Mouse (Mus musculus) liver, embryonic 13.5 days (tissue): Measurements from ENCODE around the gene Gramd1b. TPM values are rescaled to one million over a fixed set of nuclear protein-coding genes. Genes with fewer than 3 reads are reported as not detected.
A peak's percentile ranks its signal among the peaks of the same experiment; 100 is the strongest.

ENCODE experiments used
- ATAC-seq: fragments of 200-750 bp; cut with Nextera tagmentation; 2 replicates; pipeline ENCODE4 v1.8.0; 2017; ENCODE audit warnings: low read depth, mild to moderate bottlenecking, moderate number of reproducible peaks, moderate library complexity
- DNase-seq: peaks from one replicate; pipeline ENCODE4 v3.0.0; 2022
- H3K27ac ChIP-seq: fragments of 300-500 bp; sonication (generic); 2 replicates; pipeline ENCODE4 v1.5.1; 2015; ENCODE audit warnings: moderate library complexity, mild to moderate bottlenecking, inconsistent platforms
- H3K27me3 ChIP-seq: fragments of 300-500 bp; sonication (generic); 2 replicates; pipeline ENCODE4 v1.6.1; 2015; ENCODE audit warnings: mild to moderate bottlenecking, inconsistent platforms
- H3K36me3 ChIP-seq: fragments of 300-500 bp; sonication (generic); 2 replicates; pipeline ENCODE4 v1.6.1; 2015; ENCODE audit warnings: mild to moderate bottlenecking, inconsistent platforms
- H3K4me1 ChIP-seq: fragments of 300-500 bp; sonication (generic); replicated peaks from 2 replicates; pipeline ENCODE4 v1.6.1; 2015; ENCODE audit warnings: inconsistent platforms
- H3K4me2 ChIP-seq: fragments of 300-500 bp; sonication (generic); 2 replicates; pipeline ENCODE4 v1.6.1; 2015; ENCODE audit warnings: inconsistent platforms, mild to moderate bottlenecking, moderate library complexity
- H3K4me3 ChIP-seq: fragments of 300-500 bp; sonication (generic); replicated peaks from 2 replicates; pipeline ENCODE4 v1.5.1; 2015; ENCODE audit warnings: mild to moderate bottlenecking, inconsistent platforms
- H3K9ac ChIP-seq: fragments of 300-500 bp; sonication (generic); 2 replicates; pipeline ENCODE4 v1.6.1; 2015; ENCODE audit warnings: mild to moderate bottlenecking, inconsistent platforms
- H3K9me3 ChIP-seq: fragments of 300-500 bp; sonication (generic); replicated peaks from 2 replicates; pipeline ENCODE4 v1.6.1; 2016; ENCODE audit warnings: inconsistent platforms
- WGBS: fragments of 180-500 bp; shearing (Covaris S2); methylation state at CpG from one replicate; pipeline ENCODE4 v1.1.7; 2015; ENCODE audit not compliant: insufficient replicate concordance; 5-methylcytosine and 5-hydroxymethylcytosine counted together
- polyA plus RNA-seq: library from polyadenylated mRNA; unstranded; fragments of >200 nt; fragmentation: Nextera tagmentation; extraction: Ambion mirVana; gene quantifications from 2 replicates; pipeline ENCODE4 v1.2.1, GENCODE M21; 2015

The Gramd1b gene
- polyA plus RNA-seq, 1 experiment from 2014 or later = 0.44 TPM

GRCm38 (mm10) chr9:40405263-40405662 lies 125.9 kb downstream of the Gramd1b start:
- WGBS = 76% methylated on average over 5 of the region's 5 CpGs
- Histone ChIP-seq H3K4me3 (no peak overlapping the region), H3K27ac (no peak overlapping the region), H3K4me1 (no peaks in the 10 kb centered on the region), H3K36me3 (no peaks in the 10 kb centered on the region), H3K4me2 (no peak overlapping the region), H3K27me3 (no peaks in the 10 kb centered on the region), H3K9ac (no peak overlapping the region), H3K9me3 (no peaks in the 10 kb centered on the region)
- no peak for DNase-seq
- no peak for ATAC-seq

GRCm38 (mm10) chr9:40404637-40405036 lies 126.5 kb downstream of the Gramd1b start:
- no peak overlapping the region for H3K9ac ChIP-seq
- H3K9me3 ChIP-seq = no peaks in the 10 kb centered on the region
- ATAC-seq = no peak

GRCm38 (mm10) chr9:40403750-40404149 lies 127.4 kb downstream of the Gramd1b start:
- Histone ChIP-seq H3K9ac (no peak overlapping the region), H3K27me3 (no peaks in the 10 kb centered on the region), H3K4me3 (no peak overlapping the region), H3K36me3 (no peaks in the 10 kb centered on the region), H3K4me1 (no peaks in the 10 kb centered on the region), H3K9me3 (no peaks in the 10 kb centered on the region), H3K4me2 (no peak overlapping the region), H3K27ac (no peak overlapping the region)
- ATAC-seq = no peak
- DNase-seq = no peak
- 70% methylated on average over 7 of the region's 7 CpGs for WGBS

More at GRCm38 (mm10) chr9:40404637-40405036, 126.5 kb downstream of the Gramd1b start:
- no peaks in the 10 kb centered on the region for H3K4me1 ChIP-seq
- WGBS = 74% methylated on average over 11 of the region's 11 CpGs
- H3K4me3 ChIP-seq = no peak overlapping the region
- H3K27me3 ChIP-seq = no peaks in the 10 kb centered on the region
- DNase-seq = no peak
- no peak overlapping the region for H3K4me2 ChIP-seq
- no peak overlapping the region for H3K27ac ChIP-seq
- no peaks in the 10 kb centered on the region for H3K36me3 ChIP-seq

GRCm38 (mm10) chr9:40401818-40402217 lies 129.4 kb downstream of the Gramd1b start:
- 73% methylated on average over 5 of the region's 5 CpGs for WGBS
- H3K9me3 ChIP-seq = no peaks in the 10 kb centered on the region
- no peak overlapping the region for H3K27ac ChIP-seq
- H3K9ac ChIP-seq = no peak overlapping the region
- no peaks in the 10 kb centered on the region for H3K36me3 ChIP-seq
- no peaks in the 10 kb centered on the region for H3K27me3 ChIP-seq
- ATAC-seq (no peak), DNase-seq (no peak)
- H3K4me2 ChIP-seq = no peak overlapping the region
- no peaks in the 10 kb centered on the region for H3K4me1 ChIP-seq
- H3K4me3 ChIP-seq = no peak overlapping the region

GRCm38 (mm10) chr9:40400854-40401253 lies 130.3 kb downstream of the Gramd1b start:
- H3K4me1 ChIP-seq = no peaks in the 10 kb centered on the region
- no peak overlapping the region for H3K4me2 ChIP-seq
- H3K27ac ChIP-seq = no peak overlapping the region
- H3K4me3 ChIP-seq = no peak overlapping the region
- no peak overlapping the region for H3K9ac ChIP-seq
- H3K27me3 ChIP-seq = no peaks in the 10 kb centered on the region
- no peak for DNase-seq
- ATAC-seq = no peak
- H3K9me3 ChIP-seq = no peaks in the 10 kb centered on the region
- WGBS = 51% methylated on average over 9 of the region's 9 CpGs
- H3K36me3 ChIP-seq = no peaks in the 10 kb centered on the region

GRCm38 (mm10) chr9:40400171-40400570 lies 131.0 kb downstream of the Gramd1b start:
- H3K9ac ChIP-seq = no peak overlapping the region
- no peaks in the 10 kb centered on the region for H3K36me3 ChIP-seq
- H3K4me3 ChIP-seq = no peak overlapping the region
- no peak for DNase-seq
- WGBS = 73% methylated on average over 2 of the region's 2 CpGs
- no peak for ATAC-seq
- H3K4me2 ChIP-seq = no peak overlapping the region
- no peaks in the 10 kb centered on the region for H3K27me3 ChIP-seq
- no peak overlapping the region for H3K27ac ChIP-seq
- H3K9me3 ChIP-seq = no peaks in the 10 kb centered on the region
- no peaks in the 10 kb centered on the region for H3K4me1 ChIP-seq

GRCm38 (mm10) chr9:40399359-40399932 lies 131.7 kb downstream of the Gramd1b start:
- H3K27me3 ChIP-seq = no peaks in the 10 kb centered on the region
- H3K4me3 ChIP-seq = no peak overlapping the region
- no peaks in the 10 kb centered on the region for H3K4me1 ChIP-seq
- H3K27ac ChIP-seq = no peak overlapping the region
- 68% methylated on average over 6 of the region's 6 CpGs for WGBS
- no peak overlapping the region for H3K4me2 ChIP-seq
- H3K36me3 ChIP-seq = no peaks in the 10 kb centered on the region
- no peak for DNase-seq
- H3K9me3 ChIP-seq = no peaks in the 10 kb centered on the region
- no peak for ATAC-seq
- H3K9ac ChIP-seq = no peak overlapping the region

GRCm38 (mm10) chr9:40397471-40398245 lies 133.5 kb downstream of the Gramd1b start:
- H3K4me1 ChIP-seq = no peaks in the 10 kb centered on the region
- WGBS = 67% methylated on average over 7 of the region's 7 CpGs
- no peaks in the 10 kb centered on the region for H3K27me3 ChIP-seq
- no peak overlapping the region for H3K9ac ChIP-seq
- no peak overlapping the region; the same call in 1 of the 2 replicates for H3K4me3 ChIP-seq
- no peak overlapping the region for H3K4me2 ChIP-seq
- H3K27ac ChIP-seq = no peak overlapping the region
- no peaks in the 10 kb centered on the region for H3K9me3 ChIP-seq
- H3K36me3 ChIP-seq = no peaks in the 10 kb centered on the region
- ATAC-seq = no peak
- DNase-seq = no peak

GRCm38 (mm10) chr9:40397036-40397435 lies 134.1 kb downstream of the Gramd1b start:
- WGBS = 14% methylated on average over 2 of the region's 2 CpGs
- Histone ChIP-seq H3K27ac (no peak overlapping the region), H3K4me1 (peaks cover 3% of the 10 kb centered on the region; the same call in 1 of the 2 replicates), H3K4me3 (peak overlapping the region; percentile 19), H3K36me3 (no peaks in the 10 kb centered on the region), H3K27me3 (no peaks in the 10 kb centered on the region), H3K4me2 (peak overlapping the region; percentile 28; the same call in 1 of the 2 replicates), H3K9me3 (no peaks in the 10 kb centered on the region), H3K9ac (no peak overlapping the region)
- peak; percentile 58; the same call in 1 of the 2 replicates for ATAC-seq
- DNase-seq = peak; percentile 8

- Histone ChIP-seq H3K9ac (no peak overlapping the region), H3K4me1 (peaks cover 5% of the 10 kb centered on the region; the same call in 1 of the 2 replicates), H3K27ac (no peak overlapping the region), H3K9me3 (no peaks in the 10 kb centered on the region), H3K27me3 (no peaks in the 10 kb centered on the region), H3K4me2 (no peak overlapping the region), H3K36me3 (no peaks in the 10 kb centered on the region), H3K4me3 (no peak overlapping the region)
- ATAC-seq (no peak), DNase-seq (no peak)
- 62% methylated on average over 2 of the region's 2 CpGs for WGBS
Measured at GRCm38 (mm10) chr9:40396171-40396570, 135.0 kb downstream of the Gramd1b start.

GRCm38 (mm10) chr9:40391852-40392695 lies 139.1 kb downstream of the Gramd1b start:
- 35% methylated on average over 20 of the region's 20 CpGs for WGBS
- H3K27ac ChIP-seq = no peak overlapping the region
- no peak overlapping the region for H3K4me3 ChIP-seq
- H3K9me3 ChIP-seq = no peaks in the 10 kb centered on the region
- H3K4me1 ChIP-seq = peaks cover 5% of the 10 kb centered on the region; the same call in 1 of the 2 replicates
- H3K9ac ChIP-seq = no peak overlapping the region
- ATAC-seq (peak; percentile 23; the same call in 1 of the 2 replicates), DNase-seq (no peak)
- H3K36me3 ChIP-seq = no peaks in the 10 kb centered on the region
- no peaks in the 10 kb centered on the region for H3K27me3 ChIP-seq
- H3K4me2 ChIP-seq = peak overlapping the region; percentile 15; the same call in 1 of the 2 replicates
